Mouse (Mus musculus) embryonic fibroblast, embryonic 13.5 days (primary cell): ENCODE results near the gene Gpr137c.

ENCODE experiments used
- CTCF ChIP-seq: IDR thresholded peaks from 2 replicates; pipeline ENCODE4 v1.5.1; 2011; ENCODE audit warnings: mild to moderate bottlenecking, control low read depth, low read length, moderate library complexity, borderline replicate concordance; ENCODE audit not compliant: insufficient read depth
- POLR2A ChIP-seq: IDR thresholded peaks from 2 replicates; pipeline ENCODE4 v1.6.1; 2011; ENCODE audit warnings: low read depth, mild to moderate bottlenecking, control low read depth, low read length, moderate library complexity

DNA sequence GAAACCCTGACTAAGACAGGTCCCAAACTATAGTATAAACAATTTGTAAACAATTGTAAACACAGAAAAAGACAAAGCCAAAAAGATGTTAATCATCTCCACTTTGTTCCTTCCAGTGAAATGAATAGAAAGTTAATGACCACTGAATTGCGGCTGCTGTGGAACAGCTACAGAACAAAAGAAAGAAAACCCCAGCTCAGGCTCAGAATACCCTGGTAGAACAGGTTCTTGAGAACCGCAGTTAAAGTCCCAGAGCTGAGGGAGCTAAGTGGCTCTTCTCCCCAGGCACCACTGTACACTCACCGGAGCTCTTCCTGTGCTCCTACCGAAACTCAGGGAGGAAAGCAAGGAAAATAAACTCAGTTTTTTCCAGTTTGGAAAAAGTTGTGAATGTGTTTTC lies 8.8 kb upstream of the Gpr137c start:
- TF ChIP-seq POLR2A (no peak), CTCF (no peak)
